Mouse (Mus musculus): ENCODE measurements around the gene Susd4.

Susd4 gene

DNA sequence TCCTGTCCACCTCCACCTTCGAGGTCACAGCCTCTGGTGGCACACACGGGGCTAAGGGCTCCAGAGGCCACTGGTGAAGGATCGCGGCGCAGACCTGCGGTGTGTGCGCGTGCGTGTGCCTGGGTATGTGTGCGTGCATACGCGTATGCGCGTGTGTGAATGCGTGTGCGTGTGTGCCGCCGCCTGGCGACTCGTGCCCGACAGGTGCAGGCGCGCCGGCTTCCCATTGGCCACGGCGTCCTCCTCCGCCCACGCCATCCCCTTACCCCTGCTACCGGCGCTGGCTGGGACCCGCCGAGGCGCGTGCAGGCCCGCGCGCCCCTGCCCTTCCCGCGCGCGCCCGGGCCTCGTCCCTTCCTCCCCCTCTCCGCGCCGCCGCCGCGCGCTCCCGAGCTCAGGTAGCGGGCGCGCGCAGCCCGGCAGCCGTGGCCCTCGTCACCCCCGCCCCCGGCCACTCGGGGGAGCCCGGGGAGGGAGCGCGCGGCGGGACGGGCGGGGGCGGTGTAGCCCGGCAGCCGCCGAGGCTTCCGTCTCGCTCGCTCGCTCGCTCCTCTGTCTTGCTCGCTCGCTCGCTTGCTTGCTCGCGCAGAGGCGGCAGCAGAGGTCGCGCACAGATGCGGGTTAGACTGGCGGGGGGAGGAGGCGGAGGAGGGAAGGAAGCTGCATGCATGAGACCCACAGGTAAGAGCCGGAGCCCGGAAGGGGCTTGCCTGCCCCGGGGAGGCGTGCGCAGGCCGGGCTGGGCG is at the start of gene Susd4:
Gene Susd4, plus strand, starts transcription at position 145 of the 746 bp plus-strand sequence.
- DNase-seq (ENCODE audit: low spot score) = peak; percentile 24

DNA sequence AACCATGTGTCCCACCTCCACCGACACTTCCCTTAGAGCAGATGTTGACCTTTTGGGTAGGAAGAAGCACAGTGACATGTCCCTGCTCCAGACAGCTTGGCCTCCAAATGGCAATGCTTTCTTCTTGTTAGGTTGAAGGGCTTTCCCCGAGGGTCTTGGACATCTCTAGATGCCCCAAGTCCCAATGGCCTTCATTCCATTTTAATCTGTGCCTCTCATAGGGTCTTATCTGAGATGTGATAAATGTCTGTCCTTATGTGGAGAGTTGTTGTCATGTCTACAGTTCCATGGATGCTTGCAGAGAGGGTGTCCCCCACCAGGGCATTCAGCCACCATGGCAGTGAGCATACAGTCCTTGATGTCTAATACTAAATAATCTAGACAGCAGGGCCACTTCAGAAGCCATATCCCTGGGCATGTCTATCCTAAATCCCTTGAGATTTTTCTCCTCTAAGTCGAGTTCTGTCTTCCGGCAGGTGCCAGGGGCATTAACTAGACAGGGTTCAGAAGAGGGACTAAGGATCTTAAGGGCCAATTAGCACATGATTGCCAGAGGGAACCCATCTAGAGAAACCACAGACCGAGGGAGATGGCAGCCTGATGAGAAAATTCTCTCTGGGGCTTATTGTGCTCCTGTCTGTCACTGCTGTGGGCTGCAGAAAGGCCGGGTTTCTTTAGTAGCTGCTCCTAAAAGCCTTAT is 49.3 kb upstream of the Susd4 start:
- no peak for DNase-seq (ENCODE audit: low spot score)

DNA sequence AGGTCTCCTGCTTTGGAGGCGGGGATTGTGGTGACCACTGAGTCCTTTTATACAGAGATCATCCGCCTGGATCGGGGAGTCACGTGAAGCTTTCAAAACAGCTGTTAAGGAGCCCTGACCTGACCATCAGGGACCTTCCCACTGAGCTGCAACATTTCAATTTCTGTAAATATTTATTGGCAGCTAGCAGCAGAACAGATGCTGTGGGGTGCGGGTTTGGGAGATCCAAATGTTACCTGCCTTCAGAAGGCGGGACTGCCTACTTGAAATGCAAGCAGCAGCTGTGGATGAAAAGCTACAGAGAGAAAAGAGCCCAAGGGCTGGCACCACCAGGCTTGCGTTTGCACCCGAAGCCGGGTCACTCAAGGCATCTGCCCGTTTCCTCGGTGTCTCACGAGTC is 36.1 kb upstream of the Susd4 start:
- no peak for DNase-seq (ENCODE audit: low spot score)

DNA sequence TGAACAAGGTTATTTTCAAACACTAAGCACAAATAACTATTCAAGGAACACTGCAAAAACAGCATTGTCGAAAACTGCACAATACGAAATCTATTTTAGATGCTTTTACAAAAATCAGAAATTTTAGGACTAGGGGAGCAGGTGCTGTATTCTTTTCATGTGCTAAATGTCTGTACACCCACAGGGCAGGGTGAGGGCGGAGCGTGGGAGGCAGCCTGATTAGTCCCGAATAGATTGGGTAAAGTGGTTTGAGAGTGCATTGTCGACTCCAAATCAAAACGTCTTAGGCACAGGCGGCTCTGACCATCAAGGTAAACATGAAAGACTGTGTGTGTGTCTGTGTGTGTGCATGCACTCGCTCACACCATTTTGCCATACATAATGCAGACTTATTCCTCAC is 34.7 kb upstream of the Susd4 start:
- no peak for DNase-seq (ENCODE audit: low spot score)

DNA sequence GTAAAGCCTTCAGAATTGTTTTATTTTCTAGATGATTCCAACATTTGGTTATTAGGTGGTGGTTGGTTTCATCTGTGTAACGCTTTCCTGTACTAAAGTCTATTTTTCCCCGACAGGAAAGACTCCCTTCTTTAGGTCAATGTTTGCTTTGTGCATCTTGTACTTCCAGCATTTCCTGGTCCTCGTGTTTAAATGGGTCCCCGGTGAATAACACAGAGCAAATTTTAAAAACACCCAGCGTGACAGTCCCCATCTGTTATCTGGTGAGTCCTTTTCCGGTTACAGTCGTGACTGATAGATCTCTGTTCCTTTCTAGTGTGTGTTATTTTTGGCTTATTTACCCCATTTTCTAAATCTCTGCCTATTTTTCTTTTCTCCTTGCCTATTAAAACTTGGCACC is 31.0 kb upstream of the Susd4 start:
- no peak for DNase-seq (ENCODE audit: low spot score)

DNA sequence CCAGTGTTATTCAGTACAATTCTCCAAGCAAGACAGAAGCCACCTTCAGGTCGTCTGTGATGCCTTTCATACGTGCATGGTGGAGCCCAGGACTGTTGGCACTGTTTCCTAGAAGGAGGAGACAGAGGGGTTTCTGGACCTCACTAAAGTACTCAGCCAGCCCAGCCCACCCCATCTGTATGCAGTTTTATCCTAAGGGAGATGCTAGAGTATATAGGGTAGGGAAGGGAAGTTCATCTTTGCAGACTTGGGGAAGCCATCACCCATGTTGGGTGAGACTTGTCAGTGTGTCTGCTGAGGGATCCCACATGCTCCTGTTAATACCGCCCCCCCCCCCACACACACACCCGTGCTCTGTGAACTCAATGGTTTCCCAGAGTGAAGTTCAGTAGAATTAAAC is 27.8 kb upstream of the Susd4 start:
- no peak for DNase-seq (ENCODE audit: low spot score)

DNA sequence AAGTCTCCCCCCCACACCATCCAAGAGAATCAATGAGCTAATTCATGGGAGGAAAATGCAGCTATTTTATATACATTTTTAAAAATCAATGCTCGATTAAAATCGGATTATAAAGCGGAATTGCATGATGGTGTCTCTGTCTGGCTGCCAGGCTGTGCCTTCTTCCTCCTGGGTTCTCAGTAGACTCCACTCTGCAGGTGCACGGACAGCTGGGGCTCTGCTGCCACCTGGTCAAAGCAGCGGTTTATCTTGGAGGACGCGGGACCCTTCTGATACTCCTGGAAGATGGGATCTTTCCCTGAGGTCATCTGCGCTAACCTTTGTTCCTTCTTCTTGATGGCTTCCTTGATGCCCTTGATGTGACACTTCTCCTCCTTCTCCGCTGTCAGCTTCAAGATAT is 16.6 kb upstream of the Susd4 start:
- DNase-seq (ENCODE audit: low spot score) = no peak

DNA sequence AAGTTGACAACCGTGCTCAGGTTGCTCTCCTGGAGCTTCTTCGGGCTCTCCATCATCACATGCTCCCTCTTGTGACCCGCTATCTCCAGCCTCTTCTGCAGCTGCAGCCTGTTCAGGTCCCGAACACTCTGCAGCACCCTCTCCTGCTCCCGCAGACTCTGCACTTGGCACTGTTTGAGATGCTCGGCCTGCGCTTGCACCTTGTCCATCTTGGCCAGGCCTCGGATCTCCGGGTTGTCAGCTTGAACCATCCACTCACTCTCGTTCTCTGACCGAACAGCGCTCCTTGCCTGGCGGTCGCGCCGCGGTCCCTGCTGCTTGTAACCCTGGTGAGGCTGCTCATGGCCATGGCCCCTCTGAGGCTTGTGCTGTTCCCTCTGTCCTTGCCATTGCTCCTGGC is 15.8 kb upstream of the Susd4 start:
- no peak for DNase-seq (ENCODE audit: low spot score)

DNA sequence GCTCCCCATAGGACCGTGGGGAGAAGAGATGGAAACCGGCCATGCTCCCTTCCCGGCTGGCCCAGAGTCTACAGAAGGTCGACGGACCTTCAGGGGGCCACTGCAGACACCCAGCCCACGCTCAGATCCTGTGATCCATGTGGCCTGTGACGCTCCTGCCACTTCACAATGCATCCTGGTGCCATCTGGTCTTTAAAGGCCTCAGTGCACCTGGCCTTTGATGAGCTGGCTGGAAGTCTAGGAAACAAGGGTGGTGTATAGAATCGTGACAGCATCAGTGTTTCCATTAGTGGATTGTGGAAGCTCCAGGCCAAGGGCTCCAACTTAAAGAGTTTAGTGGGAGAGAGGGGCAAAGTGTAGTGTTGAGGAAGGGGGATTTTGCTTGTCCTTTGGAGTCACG is 14.6 kb upstream of the Susd4 start, which contains the start of gene Ccdc185:
Gene Ccdc185, minus strand, starts transcription at position 101 of the 400 bp plus-strand sequence.
- no peak for DNase-seq (ENCODE audit: low spot score)

DNA sequence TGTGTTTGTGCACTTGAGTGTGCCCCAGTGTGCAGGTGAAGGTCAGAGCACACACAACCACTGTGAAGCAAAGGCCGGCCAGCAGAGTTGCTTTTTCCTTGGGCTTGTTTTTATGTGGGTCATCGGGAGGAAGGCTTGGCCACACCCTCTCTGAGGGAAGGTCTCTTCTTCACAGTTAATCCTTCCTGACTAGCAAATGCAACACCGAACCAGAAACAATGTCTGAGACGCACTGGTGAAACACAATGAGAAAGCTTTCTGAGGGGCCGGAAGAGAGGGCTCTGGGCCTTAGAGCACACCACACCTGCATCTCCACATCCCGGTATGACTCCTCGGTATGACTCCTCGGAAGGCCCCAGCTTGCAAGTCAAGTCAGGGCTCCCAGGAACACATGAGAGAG is 12.4 kb upstream of the Susd4 start:
- no peak for DNase-seq (ENCODE audit: low spot score)

DNA sequence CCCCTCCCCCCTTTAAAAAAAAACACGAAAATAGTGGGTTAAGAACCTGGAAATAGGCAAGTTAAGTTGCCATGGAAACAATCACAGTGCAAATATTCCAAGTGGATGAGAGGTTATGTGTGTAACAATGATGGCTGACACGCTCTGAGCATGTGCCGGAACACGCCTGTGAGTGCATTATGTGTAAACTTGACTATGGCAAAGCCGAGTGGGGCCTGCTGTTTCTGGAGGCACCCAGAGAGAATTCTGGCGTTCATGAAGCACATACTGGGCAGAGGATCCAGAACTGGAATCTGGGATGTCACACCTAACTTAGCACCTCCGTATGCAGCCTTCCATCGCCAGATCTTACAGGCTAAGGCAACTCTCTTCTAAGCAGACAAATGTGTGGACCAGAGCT is 10.0 kb upstream of the Susd4 start:
- no peak for DNase-seq (ENCODE audit: low spot score)

DNA sequence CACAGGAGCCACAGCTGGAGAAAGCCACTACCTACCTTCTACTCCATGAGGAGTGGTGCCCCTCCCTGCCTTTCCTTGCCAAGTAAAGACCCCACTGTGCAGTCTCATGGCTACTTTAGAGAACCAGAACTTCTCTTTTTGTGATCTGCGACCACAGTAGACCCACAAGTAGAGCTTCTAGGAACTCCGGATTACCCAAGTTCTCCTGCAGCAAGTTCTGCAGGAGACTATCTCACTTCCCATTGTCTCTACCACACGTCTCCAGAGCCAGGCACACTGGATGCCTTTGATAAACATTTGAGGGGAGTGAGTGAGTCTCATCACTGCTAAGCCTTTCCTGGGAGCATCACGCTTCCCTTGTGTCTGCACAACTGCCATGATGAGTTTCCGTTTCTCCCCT is 8.8 kb upstream of the Susd4 start:
- DNase-seq (ENCODE audit: low spot score) = no peak

DNA sequence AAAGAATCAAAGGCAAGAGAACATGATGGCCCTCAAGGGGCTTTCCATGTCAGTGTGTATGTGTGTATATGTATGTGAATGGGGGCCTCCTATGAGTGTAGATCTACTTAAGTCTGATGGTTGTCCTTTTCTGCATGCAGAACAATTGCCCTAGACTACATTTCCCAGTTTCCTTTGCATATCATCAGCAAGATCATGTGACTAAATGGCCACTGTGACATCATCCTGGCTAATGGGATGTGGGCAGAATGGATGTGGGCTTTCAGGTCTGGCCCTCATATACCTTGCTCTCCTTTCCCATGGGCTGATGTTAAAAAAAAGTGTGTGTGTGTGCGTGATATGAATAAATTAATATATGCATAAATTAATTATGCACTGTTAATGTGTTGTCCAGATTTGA is 4.9 kb upstream of the Susd4 start:
- no peak for DNase-seq (ENCODE audit: low spot score)

DNA sequence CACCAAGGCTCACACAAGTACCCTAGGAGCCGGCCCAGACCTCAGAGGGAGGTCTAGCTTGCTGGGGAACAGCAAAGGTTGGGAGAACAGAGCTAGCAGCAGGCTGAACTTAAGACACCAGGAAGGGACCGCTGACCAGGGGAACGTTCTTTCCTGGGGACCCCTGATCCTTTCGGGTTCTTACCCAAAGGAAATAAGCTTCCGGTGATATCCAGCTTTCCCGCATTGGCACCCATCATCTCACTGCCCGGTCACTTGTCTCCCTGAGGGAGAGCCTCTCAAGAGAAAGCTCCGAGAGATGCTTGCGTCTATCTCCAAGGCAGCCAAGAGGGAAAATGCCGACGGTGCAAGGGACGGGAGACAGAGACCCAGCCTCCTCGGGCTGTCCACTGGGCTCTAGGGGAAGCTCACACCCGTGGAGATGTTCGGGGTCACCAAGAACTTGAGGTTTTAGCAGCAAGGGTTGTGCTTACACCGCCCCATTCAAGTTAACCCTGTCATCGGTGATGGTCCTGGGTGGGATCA is 407 bp upstream of the Susd4 start:
- DNase-seq (ENCODE audit: low spot score) = no peak

DNA sequence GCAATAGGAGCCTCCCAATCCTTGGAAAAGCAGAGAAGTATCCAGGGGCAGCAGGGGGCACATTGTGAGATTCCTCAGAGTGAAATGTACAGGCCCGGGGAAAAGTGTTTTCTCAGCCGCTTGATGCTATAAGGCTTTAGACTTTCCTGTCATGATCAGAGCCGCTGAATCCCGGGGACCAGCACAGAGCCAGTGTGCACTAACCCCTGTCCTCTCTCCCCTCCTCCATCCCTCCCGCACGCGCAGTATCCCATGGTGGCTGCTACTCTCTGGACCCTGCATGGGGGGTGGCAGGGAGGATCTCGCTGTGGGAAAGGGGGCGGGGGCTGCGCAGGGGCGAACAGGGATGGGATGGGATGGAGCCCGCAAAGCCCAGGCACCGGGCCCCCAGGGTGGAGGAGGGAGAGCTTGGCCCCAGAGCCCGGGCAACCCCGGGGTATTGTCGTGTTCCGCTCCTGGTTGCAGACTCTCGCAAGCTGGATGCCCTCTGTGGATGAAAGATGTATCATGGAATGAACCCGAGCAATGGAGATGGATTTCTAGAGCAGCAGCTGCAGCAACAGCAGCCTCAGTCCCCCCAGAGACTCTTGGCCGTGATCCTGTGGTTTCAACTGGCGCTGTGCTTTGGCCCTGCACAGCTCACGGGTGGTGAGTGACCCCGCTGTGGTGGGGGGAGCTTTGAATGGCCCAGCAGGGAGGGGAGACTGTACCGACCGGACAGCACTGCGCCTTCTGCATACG is 1.1 kb downstream of the Susd4 start:
- DNase-seq (ENCODE audit: low spot score) = no peak

DNA sequence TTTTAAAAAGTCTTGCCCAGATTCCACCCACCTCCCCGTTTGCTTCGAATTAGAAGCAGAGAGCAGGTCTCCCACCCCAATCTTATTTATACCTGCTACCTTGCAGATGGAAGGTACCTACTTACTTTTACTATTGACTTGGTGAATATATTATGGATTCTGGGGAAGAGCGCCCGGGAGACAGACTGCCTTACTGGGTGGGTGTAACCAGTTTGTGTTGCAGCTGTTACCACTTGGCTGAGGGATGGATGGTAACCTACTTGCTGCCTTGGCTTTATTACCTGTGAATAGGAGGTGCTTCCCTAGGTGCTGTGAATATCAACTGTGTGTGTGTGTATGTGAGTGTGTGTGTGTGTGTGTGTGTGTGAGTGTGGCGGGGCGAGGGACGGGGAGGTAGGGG is 11.9 kb downstream of the Susd4 start:
- DNase-seq (ENCODE audit: low spot score) = no peak

DNA sequence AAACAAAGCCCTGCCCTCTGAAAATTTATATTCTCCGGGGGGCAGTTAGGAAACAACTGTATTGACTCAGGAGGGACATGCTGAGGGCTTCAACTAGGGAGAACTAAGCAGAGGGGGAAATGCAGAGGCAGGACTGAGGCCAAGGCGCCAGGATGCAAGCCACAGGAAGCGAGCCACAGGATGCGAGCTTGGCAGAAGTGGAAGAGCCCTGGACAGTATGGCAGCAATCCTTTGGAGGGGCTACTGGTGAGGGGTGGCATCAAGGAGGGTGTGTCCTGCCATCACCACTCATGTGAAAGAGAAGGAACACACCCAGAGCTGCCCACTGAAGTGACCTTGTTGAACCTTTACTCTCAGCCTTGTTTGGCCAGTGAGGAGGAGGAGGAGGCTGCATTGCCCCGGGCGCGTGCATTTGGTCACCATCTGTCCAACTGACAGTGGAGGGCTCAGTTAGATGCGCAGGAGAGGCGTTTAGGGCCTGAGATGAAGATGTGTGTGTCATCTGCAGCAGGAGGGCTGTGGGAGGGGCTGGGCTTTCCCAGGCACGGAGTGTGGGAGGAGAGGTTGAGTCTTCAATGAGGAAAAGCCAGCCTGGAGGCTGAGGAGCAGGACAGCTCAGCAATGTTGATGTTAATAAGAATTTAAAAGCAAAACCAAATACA is 13.2 kb downstream of the Susd4 start:
- no peak for DNase-seq (ENCODE audit: low spot score)

DNA sequence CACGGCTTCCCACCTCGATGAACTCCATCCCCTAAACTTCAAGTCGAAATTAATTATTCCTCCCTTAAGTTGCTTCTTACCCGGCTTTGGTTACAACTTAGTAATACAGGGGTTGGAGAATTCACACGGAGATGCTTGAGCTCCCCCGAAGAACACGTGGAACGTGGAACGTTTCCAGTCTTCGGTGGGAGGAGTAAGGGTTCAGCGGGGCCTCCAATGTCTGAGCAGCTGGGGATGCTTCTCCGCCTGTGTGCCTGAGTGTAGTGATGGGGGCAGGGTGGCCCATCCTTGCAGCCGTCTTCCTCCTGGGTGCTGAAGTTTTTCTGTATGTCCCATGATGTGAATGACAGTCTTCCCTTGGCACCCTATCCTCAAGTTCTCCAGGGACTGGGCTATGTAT is 14.6 kb downstream of the Susd4 start:
- DNase-seq (ENCODE audit: low spot score) = no peak

DNA sequence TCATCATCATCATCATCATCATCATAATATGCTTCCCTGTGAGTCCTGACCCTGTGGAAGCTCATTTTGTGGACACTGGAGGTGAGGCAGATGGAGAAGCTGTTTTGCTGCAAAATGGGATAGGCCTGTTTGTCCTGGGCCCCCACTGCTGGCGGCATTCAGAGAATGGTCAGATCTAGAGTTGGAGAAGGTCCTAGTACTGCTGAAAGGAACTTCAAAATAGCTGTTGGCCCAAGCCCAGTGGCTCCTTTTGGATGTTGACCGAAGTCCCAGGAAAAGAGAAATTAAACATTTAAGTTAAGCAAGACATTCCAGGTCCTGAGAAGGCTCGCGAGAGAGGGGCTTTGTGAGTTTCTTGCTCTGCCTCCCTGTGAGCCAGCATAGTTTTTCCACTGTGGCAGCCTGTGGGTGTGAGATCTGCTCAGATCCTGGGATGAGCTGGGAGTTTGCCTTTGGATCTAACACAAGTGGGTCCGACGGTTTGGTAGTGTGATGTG is 15.4 kb downstream of the Susd4 start:
- DNase-seq (ENCODE audit: low spot score) = no peak

DNA sequence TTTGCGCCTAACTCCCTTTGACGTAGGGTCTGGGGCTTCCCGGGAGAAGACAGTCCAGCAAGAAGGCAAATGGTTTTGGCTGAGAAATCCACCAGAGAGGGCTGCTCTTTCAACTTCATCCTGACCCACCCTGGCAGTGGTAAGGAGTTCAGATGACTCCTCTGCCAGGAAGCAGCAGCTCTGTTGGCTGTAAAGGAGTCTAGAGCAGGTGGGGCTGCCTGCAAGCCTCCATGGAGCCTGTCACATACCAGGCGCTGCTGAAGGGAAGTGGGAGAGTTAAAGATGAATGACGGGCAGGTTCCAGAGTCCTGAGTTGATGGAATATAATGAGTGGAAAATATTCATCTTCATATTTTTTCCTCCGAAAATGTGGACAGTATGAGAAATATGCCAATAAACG is 20.1 kb downstream of the Susd4 start:
- no peak for DNase-seq (ENCODE audit: low spot score)

DNA sequence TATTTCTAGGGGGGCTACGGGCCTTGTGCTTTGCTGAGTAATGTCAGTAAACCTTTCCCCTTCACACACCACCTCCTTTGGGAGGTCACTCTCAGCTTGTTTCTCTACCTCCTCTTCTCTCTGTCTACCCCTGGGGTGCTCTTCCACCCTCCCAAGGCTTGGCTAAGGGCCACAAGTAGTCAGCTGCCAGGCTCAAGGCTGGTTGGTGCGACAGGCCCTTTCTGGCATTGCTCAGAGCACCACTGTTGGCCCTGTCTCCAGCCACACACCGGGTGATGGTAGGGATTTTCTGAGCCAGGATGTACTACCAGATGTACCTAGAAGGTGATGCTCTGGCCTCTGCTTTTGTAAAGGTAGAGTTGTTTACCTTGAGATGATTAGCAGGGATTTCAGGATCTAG is 21.1 kb downstream of the Susd4 start:
- no peak for DNase-seq (ENCODE audit: low spot score)

DNA sequence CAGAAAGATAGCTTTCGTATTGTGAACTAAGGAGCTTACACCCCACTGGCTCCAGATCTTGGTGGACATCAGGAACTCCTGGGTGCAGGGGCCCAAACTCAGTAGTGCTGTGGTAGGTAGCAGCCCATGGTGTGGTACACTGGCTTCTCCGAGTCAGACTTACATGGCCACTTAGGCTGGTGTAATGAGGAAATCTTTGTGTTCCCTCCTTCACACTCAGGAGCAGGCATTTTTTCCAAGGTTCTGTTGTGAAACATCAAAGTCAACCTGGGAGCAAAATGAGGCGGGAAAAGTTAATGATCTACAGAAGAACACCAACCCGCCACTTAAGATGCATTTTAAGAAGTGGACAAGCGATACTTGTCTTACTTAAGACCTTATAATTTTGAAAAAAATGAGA is 21.8 kb downstream of the Susd4 start:
- no peak for DNase-seq (ENCODE audit: low spot score)

Measured in ovary, adult 18-20 months (tissue).